Mouse (Mus musculus) neural tube, embryonic 12.5 days (tissue): Measurements from ENCODE around the gene Kcnh3. TPM values are rescaled to one million over a fixed set of nuclear protein-coding genes. Genes with fewer than 3 reads are reported as not detected.

Experiments used
- ATAC-seq: fragments of 200-750 bp; cut with Nextera tagmentation; 2 replicates; pipeline ENCODE4 v1.8.0; 2017; ENCODE audit warnings: low read depth, mild to moderate bottlenecking, moderate TSS enrichment, moderate library complexity; ENCODE audit not compliant: low FRiP score
- H3K27ac ChIP-seq: fragments of 300-500 bp; sonication (generic); 2 replicates; pipeline ENCODE4 v1.5.1; 2016
- H3K27me3 ChIP-seq: fragments of 300-500 bp; sonication (generic); replicated peaks from 2 replicates; pipeline ENCODE4 v1.6.1; 2016; ENCODE audit warnings: mild to moderate bottlenecking
- H3K36me3 ChIP-seq: fragments of 300-500 bp; sonication (generic); 2 replicates; pipeline ENCODE4 v1.6.1; 2016; ENCODE audit warnings: mild to moderate bottlenecking
- H3K4me1 ChIP-seq: fragments of 300-500 bp; sonication (generic); 2 replicates; pipeline ENCODE4 v1.6.1; 2016
- H3K4me2 ChIP-seq: fragments of 300-500 bp; sonication (generic); replicated peaks from 2 replicates; pipeline ENCODE4 v1.6.1; 2016; ENCODE audit warnings: mild to moderate bottlenecking
- H3K4me3 ChIP-seq: fragments of 300-500 bp; sonication (generic); 2 replicates; pipeline ENCODE4 v1.5.1; 2016
- H3K9ac ChIP-seq: fragments of 300-500 bp; sonication (generic); 2 replicates; pipeline ENCODE4 v1.6.1; 2016; ENCODE audit warnings: mild to moderate bottlenecking
- H3K9me3 ChIP-seq: fragments of 300-500 bp; sonication (generic); 2 replicates; pipeline ENCODE4 v1.6.1; 2016; ENCODE audit warnings: mild to moderate bottlenecking
- WGBS: fragments of 180-500 bp; shearing (Covaris S2); methylation state at CpG from one replicate; pipeline ENCODE4 v1.1.7; 2016; 5-methylcytosine and 5-hydroxymethylcytosine counted together
- polyA plus RNA-seq: library from polyadenylated mRNA; unstranded; fragments of >200 nt; fragmentation: Nextera tagmentation; extraction: Ambion mirVana; gene quantifications from 2 replicates; pipeline ENCODE4 v1.2.1, GENCODE M21; 2016

Kcnh3 gene
- polyA plus RNA-seq, 1 experiment from 2014 or later, result 0.51 TPM

GRCm38 (mm10) chr15:99262702-99263101, 38.0 kb downstream of the Kcnh3 start:
- Histone ChIP-seq H3K4me2 (no peak overlapping the region), H3K4me1 (no peaks in the 10 kb centered on the region; the same call in 1 of the 2 replicates), H3K9ac (no peak overlapping the region), H3K9me3 (no peaks in the 10 kb centered on the region), H3K36me3 (no peaks in the 10 kb centered on the region), H3K27me3 (no peaks in the 10 kb centered on the region), H3K27ac (no peak overlapping the region), H3K4me3 (no peak overlapping the region)
- WGBS, result 48% methylated on average over 10 of the region's 10 CpGs
- ATAC-seq, result no peak

DNA sequence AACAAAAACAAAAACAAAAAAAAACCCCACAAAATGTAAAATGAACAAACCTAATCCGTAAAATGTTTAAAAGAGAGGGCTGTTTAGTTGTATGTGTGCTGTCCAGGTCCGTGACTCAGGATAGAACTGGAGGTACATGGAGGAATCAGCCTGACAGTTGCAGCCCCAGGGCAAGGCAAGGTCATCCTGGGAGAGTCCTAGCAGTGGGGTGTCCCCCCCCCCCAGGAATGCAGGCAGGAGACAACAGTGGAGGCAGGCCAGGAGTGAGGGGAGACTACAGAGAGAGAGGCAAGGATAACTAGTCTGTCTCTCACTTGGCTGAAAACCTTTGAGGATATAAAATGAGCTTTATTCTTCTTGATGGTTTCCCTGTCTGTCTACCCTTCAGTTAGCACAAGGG, 39.7 kb downstream of the Kcnh3 start:
- no peak overlapping the region for H3K9ac ChIP-seq
- H3K36me3 ChIP-seq, result no peaks in the 10 kb centered on the region
- H3K9me3 ChIP-seq, result no peaks in the 10 kb centered on the region
- no peaks in the 10 kb centered on the region for H3K27me3 ChIP-seq
- no peak for ATAC-seq
- no peak overlapping the region for H3K4me3 ChIP-seq
- no peak overlapping the region for H3K27ac ChIP-seq
- WGBS, result 78% methylated on average over 2 of the region's 2 CpGs
- no peaks in the 10 kb centered on the region; the same call in 1 of the 2 replicates for H3K4me1 ChIP-seq
- no peak overlapping the region for H3K4me2 ChIP-seq

DNA sequence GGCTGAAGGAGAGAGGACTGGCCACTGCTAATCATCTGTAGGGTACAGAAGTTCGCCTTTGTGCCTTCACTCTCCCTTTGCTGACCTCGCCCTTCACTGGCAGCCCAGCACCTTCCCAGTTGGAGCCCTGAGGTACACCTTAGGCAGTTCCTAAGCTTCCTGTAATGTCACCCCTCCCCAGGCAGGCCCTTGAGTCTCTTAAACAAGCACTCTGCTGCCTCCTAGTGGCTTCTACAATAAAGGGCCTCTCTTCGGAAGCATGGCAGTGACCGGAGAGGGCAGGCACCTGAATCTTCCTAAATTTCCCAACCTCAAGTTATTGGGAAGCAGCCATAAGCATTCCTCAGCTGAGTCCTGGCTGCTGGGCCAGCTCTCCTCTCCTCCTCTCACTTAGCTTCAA, 41.0 kb downstream of the Kcnh3 start:
- Histone ChIP-seq H3K4me3 (no peak overlapping the region), H3K36me3 (no peaks in the 10 kb centered on the region), H3K9me3 (no peaks in the 10 kb centered on the region), H3K4me1 (no peaks in the 10 kb centered on the region; the same call in 1 of the 2 replicates), H3K27me3 (no peaks in the 10 kb centered on the region), H3K9ac (no peak overlapping the region), H3K4me2 (no peak overlapping the region), H3K27ac (no peak overlapping the region)
- peak; percentile 41; the same call in 1 of the 2 replicates for ATAC-seq
- 24% methylated on average over 4 of the region's 4 CpGs for WGBS

- Histone ChIP-seq H3K27me3 (no peaks in the 10 kb centered on the region), H3K4me2 (no peak overlapping the region), H3K9ac (no peak overlapping the region), H3K4me3 (no peak overlapping the region), H3K9me3 (no peaks in the 10 kb centered on the region), H3K4me1 (no peaks in the 10 kb centered on the region), H3K27ac (no peak overlapping the region), H3K36me3 (no peaks in the 10 kb centered on the region)
- 83% methylated on average over 8 of the region's 8 CpGs for WGBS
- ATAC-seq, result no peak
Observed at GRCm38 (mm10) chr15:99276095-99276494, 51.4 kb downstream of the Kcnh3 start.

DNA sequence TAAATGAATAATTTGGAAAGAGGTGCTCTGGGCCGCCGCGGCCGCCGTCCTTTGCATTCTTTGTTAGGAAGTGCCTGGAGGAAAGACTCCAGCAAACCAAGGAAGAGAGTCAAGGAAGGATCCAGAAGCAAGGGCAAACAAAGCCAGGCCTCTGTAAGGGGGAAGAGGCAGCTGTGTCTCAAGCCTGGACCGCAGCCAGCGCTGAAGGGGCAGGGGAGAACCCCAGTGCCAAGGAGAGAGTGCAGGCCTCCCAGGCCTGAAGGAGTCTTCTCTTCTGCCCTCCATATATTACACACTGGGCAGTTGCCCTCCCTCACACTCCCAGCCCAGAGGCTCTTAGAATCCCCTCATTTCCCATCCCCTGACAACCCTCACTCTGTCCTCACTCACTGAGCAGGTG, 53.6 kb downstream of the Kcnh3 start:
- H3K4me1 ChIP-seq, result no peaks in the 10 kb centered on the region
- no peak overlapping the region for H3K4me3 ChIP-seq
- no peak overlapping the region for H3K4me2 ChIP-seq
- no peak overlapping the region for H3K27ac ChIP-seq
- ATAC-seq, result no peak
- H3K9me3 ChIP-seq, result no peaks in the 10 kb centered on the region
- H3K27me3 ChIP-seq, result no peaks in the 10 kb centered on the region
- H3K36me3 ChIP-seq, result no peaks in the 10 kb centered on the region
- no peak overlapping the region for H3K9ac ChIP-seq
- 94% methylated on average over 7 of the region's 7 CpGs for WGBS

DNA sequence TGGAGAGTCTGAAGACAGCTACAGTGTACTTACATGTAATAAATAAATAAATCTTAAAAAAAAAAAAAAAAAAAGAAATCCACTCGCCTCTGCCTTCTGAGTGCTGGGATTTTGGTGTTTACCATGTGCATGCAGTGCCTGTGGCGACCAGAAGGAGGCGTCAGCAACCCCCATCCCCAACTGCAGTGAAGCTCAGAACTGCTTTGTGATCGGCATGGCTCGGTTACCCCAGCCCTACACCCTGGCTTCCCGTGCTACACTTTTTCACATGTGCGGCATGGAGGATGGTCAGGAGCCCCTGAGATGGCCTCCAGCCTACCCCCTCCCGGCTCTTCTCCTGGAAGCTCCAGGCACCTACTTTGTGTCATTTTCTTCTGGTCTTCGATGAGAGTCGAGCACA, 58.8 kb downstream of the Kcnh3 start:
- no peaks in the 10 kb centered on the region for H3K4me1 ChIP-seq
- 64% methylated on average over 10 of the region's 10 CpGs for WGBS
- no peak overlapping the region for H3K9ac ChIP-seq
- no peak overlapping the region for H3K27ac ChIP-seq
- no peaks in the 10 kb centered on the region for H3K36me3 ChIP-seq
- no peak overlapping the region for H3K4me2 ChIP-seq
- no peak for ATAC-seq
- H3K9me3 ChIP-seq, result no peaks in the 10 kb centered on the region
- no peak overlapping the region for H3K4me3 ChIP-seq
- H3K27me3 ChIP-seq, result no peaks in the 10 kb centered on the region

GRCm38 (mm10) chr15:99284527-99285188, 60.0 kb downstream of the Kcnh3 start:
- 55% methylated on average over 14 of the region's 14 CpGs for WGBS

GRCm38 (mm10) chr15:99285189-99285535, 60.5 kb downstream of the Kcnh3 start:
- 54% methylated on average over 8 of the region's 8 CpGs for WGBS

More at GRCm38 (mm10) chr15:99284527-99285188, 60.0 kb downstream of the Kcnh3 start:
- no peak for ATAC-seq
- H3K36me3 ChIP-seq, result no peaks in the 10 kb centered on the region
- no peak overlapping the region for H3K4me3 ChIP-seq
- H3K4me2 ChIP-seq, result no peak overlapping the region
- H3K4me1 ChIP-seq, result no peaks in the 10 kb centered on the region
- H3K9me3 ChIP-seq, result no peaks in the 10 kb centered on the region
- H3K9ac ChIP-seq, result no peak overlapping the region
- H3K27ac ChIP-seq, result no peak overlapping the region
- no peaks in the 10 kb centered on the region for H3K27me3 ChIP-seq

DNA sequence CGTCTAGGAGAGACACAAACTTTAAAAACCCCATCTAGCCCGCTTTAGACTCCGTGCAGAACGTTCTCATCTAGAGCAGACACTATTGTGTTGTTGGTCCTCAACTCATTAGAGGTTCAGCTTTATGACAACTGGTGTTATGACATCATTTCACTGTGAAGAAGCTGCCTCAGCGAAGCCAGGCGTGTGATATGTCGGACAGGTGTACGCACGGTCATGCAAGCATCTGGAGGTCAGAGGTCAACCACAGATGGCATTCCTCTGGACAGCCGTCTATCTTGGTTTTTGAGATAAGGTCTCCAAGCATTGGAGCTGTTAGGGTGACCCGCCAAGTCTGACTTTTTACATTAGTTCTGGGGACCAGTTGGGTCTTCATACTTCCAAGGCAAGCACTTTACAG, 65.9 kb downstream of the Kcnh3 start:
- Histone ChIP-seq H3K27ac (no peak overlapping the region), H3K27me3 (no peaks in the 10 kb centered on the region), H3K4me3 (no peak overlapping the region), H3K36me3 (no peaks in the 10 kb centered on the region), H3K9me3 (no peaks in the 10 kb centered on the region), H3K4me1 (0 out of 2 replicates have a peak, but pooled peaks cover under 1% of the 10 kb centered on the region), H3K9ac (no peak overlapping the region), H3K4me2 (no peak overlapping the region)
- WGBS, result 89% methylated on average over 11 of the region's 11 CpGs
- no peak for ATAC-seq

More at GRCm38 (mm10) chr15:99285189-99285535, 60.5 kb downstream of the Kcnh3 start:
- no peak for ATAC-seq
- H3K27me3 ChIP-seq, result no peaks in the 10 kb centered on the region
- H3K36me3 ChIP-seq, result no peaks in the 10 kb centered on the region
- no peak overlapping the region for H3K4me2 ChIP-seq
- H3K9me3 ChIP-seq, result no peaks in the 10 kb centered on the region
- no peak overlapping the region for H3K9ac ChIP-seq
- no peak overlapping the region for H3K4me3 ChIP-seq
- H3K27ac ChIP-seq, result no peak overlapping the region
- H3K4me1 ChIP-seq, result no peaks in the 10 kb centered on the region

Other genes with a start within 250 kb of the Kcnh3 start
- 62.0 and 64.6 TPM in 2 replicates for gene Tuba1c, start 195.0 kb upstream of the Kcnh3 start, polyA plus RNA-seq
- gene Prph, start 169.7 kb upstream of the Kcnh3 start, polyA plus RNA-seq, result 109 and 168 TPM in 2 replicates
- 24.2 and 25.8 TPM in 2 replicates for gene Troap, start 150.3 kb upstream of the Kcnh3 start, polyA plus RNA-seq
- 4.4 and 4.5 TPM in 2 replicates for gene C1ql4, start 137.0 kb upstream of the Kcnh3 start, polyA plus RNA-seq
- 0.70 and 1.1 TPM in 2 replicates for gene Dnajc22, start 131.7 kb upstream of the Kcnh3 start, polyA plus RNA-seq
- 70.9 and 71.5 TPM in 2 replicates for gene Spats2, start 98.9 kb upstream of the Kcnh3 start, polyA plus RNA-seq
- gene Mcrs1, start 27.1 kb downstream of the Kcnh3 start, polyA plus RNA-seq, result 187 and 191 TPM in 2 replicates
- 77.0 and 80.6 TPM in 2 replicates for gene Prpf40b, start 70.2 kb downstream of the Kcnh3 start, polyA plus RNA-seq
- 0.51 and 0.56 TPM in 2 replicates for gene Fam186b, start 71.0 kb downstream of the Kcnh3 start, polyA plus RNA-seq
- 15.1 and 16.1 TPM in 2 replicates for gene Fmnl3, start 145.6 kb downstream of the Kcnh3 start, polyA plus RNA-seq
- 245 and 247 TPM in 2 replicates for gene Tmbim6, start 168.0 kb downstream of the Kcnh3 start, polyA plus RNA-seq
- gene Nckap5l, start 232.9 kb downstream of the Kcnh3 start, polyA plus RNA-seq, result 15.4 and 17.2 TPM in 2 replicates
- 17.0 and 17.4 TPM in 2 replicates for gene Bcdin3d, start 249.9 kb downstream of the Kcnh3 start, polyA plus RNA-seq